11 mouse cellular contexts compared by ENCODE assay signal in the genomic region with DNA sequence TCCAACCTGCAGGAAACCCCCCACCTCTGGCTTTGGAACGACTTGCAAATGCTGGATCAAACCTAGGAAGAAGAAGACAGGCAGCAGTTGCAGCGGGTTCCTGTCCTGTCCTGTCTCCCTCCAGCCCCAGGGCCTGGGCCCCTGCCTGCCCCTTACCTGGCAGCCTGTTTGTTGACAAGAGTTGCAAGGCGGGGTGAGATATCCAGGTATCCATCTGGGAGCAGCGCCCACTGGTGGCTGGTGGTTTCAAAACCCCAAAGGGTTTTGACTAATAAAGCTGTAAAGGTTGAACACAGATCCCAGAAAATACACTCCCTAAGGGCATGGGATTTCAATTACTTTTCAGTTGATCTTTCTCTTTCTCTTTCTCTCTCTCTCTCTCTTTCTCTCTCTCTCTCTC. TPM values are rescaled to one million over a fixed set of nuclear protein-coding genes. Genes with fewer than 3 reads are reported as not detected.
DNase-seq lines count a peak whose midpoint lies in the region; ATAC-seq lines count a peak whose summit lies in the region.
"Had no signal": no experiment of that assay in that cellular context is flagged by ENCODE, and none has a peak within 500 bp of the region (broad histone marks: within the 10 kb centered on the region; RNA-seq: fewer than 3 reads in every experiment).

No protein-coding gene starts in this region.

- no peaks in the 10 kb centered on the region for H3K36me3 ChIP-seq in embryonic facial prominence, embryonic 11.5 days (replicated peaks; ENCODE audit: control insufficient read depth, insufficient read depth, low read depth, low read length)
- H3K36me3 ChIP-seq: limb, embryonic 15.5 days had no signal

- no peaks in the 10 kb centered on the region for H3K9me3 ChIP-seq in embryonic facial prominence, embryonic 11.5 days (replicated peaks; ENCODE audit: control insufficient read depth, low read length)
- H3K9me3 ChIP-seq: limb, embryonic 15.5 days had no signal

- no peaks in the 10 kb centered on the region for H3K4me1 ChIP-seq in embryonic facial prominence, embryonic 11.5 days (ENCODE audit: control insufficient read depth, insufficient read depth, low read length)

- peak; percentile 23 for DNase-seq in kidney, adult 9 months
- DNase-seq in kidney, adult 8-10 months, result no peak
- DNase-seq in urinary bladder, postnatal 25 days (ENCODE audit: low spot score), result peak; percentile 63
- DNase-seq in urinary bladder, adult 18-20 months (ENCODE audit: low spot score in 2 of 2), result no peak
- peak; percentile 45 for DNase-seq in embryonic facial prominence, embryonic 11.5 days (ENCODE audit: low spot score)
- DNase-seq in frontal cortex, adult 2 months (ENCODE audit: extremely low spot score in 1 of 2, low spot score in 1 of 2), result no peak
- no peak for DNase-seq in retina, embryonic 14.5 days (ENCODE audit: low spot score)
- DNase-seq in Muller cell, postnatal 12 days (ENCODE audit: inconsistent ontology term), result no peak
- DNase-seq: right cerebral cortex, adult 18-20 months had no signal

- no peak for ATAC-seq in embryonic facial prominence, embryonic 11.5 days (replicated peaks; ENCODE audit: insufficient number of reproducible peaks, low FRiP score, low TSS enrichment, low read depth)
- ATAC-seq: inflammation-experienced regulatory T-cells, adult 6 months had no signal

- H3K4me3 ChIP-seq in embryonic facial prominence, embryonic 11.5 days (ENCODE audit: low read depth, low read length), result no peak overlapping the region
- H3K4me3 ChIP-seq: limb, embryonic 15.5 days had no signal

- WGBS in embryonic facial prominence, embryonic 11.5 days, result 32% methylated on average over 4 of the region's 4 CpGs

- no peak overlapping the region for H3K9ac ChIP-seq in embryonic facial prominence, embryonic 11.5 days (replicated peaks; ENCODE audit: low read length)
- H3K9ac ChIP-seq: limb, embryonic 15.5 days had no signal

- no peak overlapping the region for H3K27ac ChIP-seq in embryonic facial prominence, embryonic 11.5 days (replicated peaks; ENCODE audit: low read depth, low read length)
- H3K27ac ChIP-seq: limb, embryonic 15.5 days had no signal

- H3K4me2 ChIP-seq in embryonic facial prominence, embryonic 11.5 days (ENCODE audit: low read depth, low read length), result no peak overlapping the region
- H3K4me2 ChIP-seq: limb, embryonic 15.5 days had no signal

- H3K27me3 ChIP-seq in embryonic facial prominence, embryonic 11.5 days (ENCODE audit: control insufficient read depth, insufficient read depth, low read length), result no peaks in the 10 kb centered on the region
- H3K27me3 ChIP-seq: limb, embryonic 15.5 days had no signal

RNA-seq across cellular contexts. Expression of a gene that starts 24.0 kb away (rescaled TPM):
- polyA plus RNA-seq in embryonic facial prominence, embryonic 11.5 days (2014; fragmentation: Nextera tagmentation; extraction: Ambion mirVana), result 7.4 and 9.1 TPM in 2 replicates
- polyA plus RNA-seq in frontal cortex, adult 2 months (2012; rRNA removed), result 13.2 and 15.0 TPM in 2 replicates

RNA-seq across cellular contexts. Expression of a gene that starts 49.1 kb away (rescaled TPM):
- polyA plus RNA-seq in embryonic facial prominence, embryonic 11.5 days (2014; fragmentation: Nextera tagmentation; extraction: Ambion mirVana), result 61.0 and 68.9 TPM in 2 replicates
- polyA plus RNA-seq in frontal cortex, adult 2 months (2012; rRNA removed), result 16.2 and 19.8 TPM in 2 replicates

Comparison
In these comparisons a context has a peak if more than half of its experiments do, and no peak if none do; other contexts are left out.
1. DNase-seq: peak in kidney, adult 9 months (single experiment), urinary bladder, postnatal 25 days (single experiment) and embryonic facial prominence, embryonic 11.5 days (single experiment); none in kidney, adult 8-10 months (0 of 2), urinary bladder, adult 18-20 months (0 of 2), frontal cortex, adult 2 months (0 of 2), retina, embryonic 14.5 days (single experiment) and Muller cell, postnatal 12 days (single experiment).